Mouse (Mus musculus) ES-E14 (cell line): Measurements from ENCODE around the gene Mapk10.

Source experiments
- CHD2 ChIP-seq: IDR thresholded peaks from 2 replicates; pipeline ENCODE4 v1.6.1; 2014; ENCODE audit warnings: mild to moderate bottlenecking, low read depth, low read length, inconsistent platforms
- MAFK ChIP-seq: IDR thresholded peaks from 2 replicates; pipeline ENCODE4 v1.6.1; 2014; ENCODE audit warnings: mild to moderate bottlenecking, low read depth, low read length, inconsistent platforms; ENCODE audit not compliant: insufficient read depth
- ZC3H11A ChIP-seq: IDR thresholded peaks from 2 replicates; pipeline ENCODE4 v1.6.1; 2012; ENCODE audit warnings: low read depth, mild to moderate bottlenecking, inconsistent platforms, low read length, borderline replicate concordance
- ZNF384 ChIP-seq: IDR thresholded peaks from 2 replicates; pipeline ENCODE4 v1.6.1; 2012; ENCODE audit warnings: low read depth, low read length, inconsistent platforms

GRCm38 (mm10) chr5:103115571-103115970 is 95.6 kb downstream of the Mapk10 start:
- TF ChIP-seq ZC3H11A, result no peak
- TF ChIP-seq MAFK, result no peak
- TF ChIP-seq ZNF384, result no peak
- no peak for TF ChIP-seq CHD2
